Mouse (Mus musculus) C2C12 (cell line): ENCODE data around the gene Ppfibp1.

Experiments
- CEBPB ChIP-seq: IDR thresholded peaks from one replicate; pipeline ENCODE4 v1.6.1; 2011; ENCODE audit warnings: low read depth, mild to moderate bottlenecking, control low read depth, moderate library complexity
- CTCF ChIP-seq: IDR thresholded peaks from one replicate; pipeline ENCODE4 v1.5.1; 2011; ENCODE audit not compliant: control insufficient read depth, insufficient read depth, insufficient read length
- FOSL1 ChIP-seq: IDR thresholded peaks from one replicate; pipeline ENCODE4 v1.8.0; 2011; ENCODE audit warnings: mild to moderate bottlenecking, low read length; ENCODE audit not compliant: poor library complexity, insufficient read depth, severe bottlenecking
- MAX ChIP-seq: IDR thresholded peaks from one replicate; pipeline ENCODE4 v1.6.1; 2011; ENCODE audit warnings: mild to moderate bottlenecking, control low read depth
- MYOD1 ChIP-seq: IDR thresholded peaks from one replicate; pipeline ENCODE4 v1.6.1; 2011; ENCODE audit warnings: low read depth; ENCODE audit not compliant: control insufficient read depth, insufficient read length
- MYOG ChIP-seq: IDR thresholded peaks from one replicate; pipeline ENCODE4 v1.6.1; 2011; ENCODE audit not compliant: control insufficient read depth, insufficient read length; ENCODE audit errors: extremely low read depth
- USF1 ChIP-seq: IDR thresholded peaks from one replicate; pipeline ENCODE4 v1.6.1; 2011; ENCODE audit warnings: low read depth, mild to moderate bottlenecking, control low read depth, moderate library complexity

DNA sequence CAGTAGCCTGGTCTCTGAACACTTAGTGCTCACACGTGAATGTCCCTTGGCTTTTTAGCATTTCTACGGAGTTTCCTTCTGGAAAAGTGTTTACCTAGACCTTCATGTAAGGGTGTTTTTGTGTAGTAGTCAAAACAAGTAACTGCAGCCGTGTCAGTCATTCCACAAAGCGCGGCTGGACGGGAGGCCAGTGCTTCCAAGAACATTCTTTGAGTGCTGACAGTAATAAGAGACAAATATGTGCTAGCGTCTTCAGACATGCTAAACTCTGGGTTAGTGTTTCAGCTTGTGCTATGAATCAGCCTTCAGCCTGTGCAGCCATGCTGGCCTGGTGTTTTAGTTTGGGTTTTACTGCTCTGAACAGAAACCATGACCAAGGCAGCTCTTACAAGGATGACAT is 174.4 kb downstream of the Ppfibp1 start:
- TF ChIP-seq USF1: no peak
- no peak for TF ChIP-seq CTCF
- no peak for TF ChIP-seq CEBPB
- TF ChIP-seq MYOD1: no peak
- no peak for TF ChIP-seq MAX
- TF ChIP-seq FOSL1: no peak
- no peak for TF ChIP-seq MYOG
